Mouse (Mus musculus) stomach, postnatal 0 days (tissue): ENCODE measurements at regions not wholly inside any gene's neighbourhood (a gene's known extent, or its start where the extent isn't known, plus 50 kb on each side); places are given as distances from the start of the nearest gene placed in this dataset.

Experiments used
- CTCF ChIP-seq: IDR thresholded peaks from 2 replicates; pipeline ENCODE4 v1.5.1; 2016; ENCODE audit warnings: antibody characterized with exemption, low read depth, mild to moderate bottlenecking, moderate library complexity
- EP300 ChIP-seq: optimal IDR thresholded peaks from 2 replicates; pipeline ENCODE3; 2016; ENCODE audit warnings: antibody characterized with exemption

DNA sequence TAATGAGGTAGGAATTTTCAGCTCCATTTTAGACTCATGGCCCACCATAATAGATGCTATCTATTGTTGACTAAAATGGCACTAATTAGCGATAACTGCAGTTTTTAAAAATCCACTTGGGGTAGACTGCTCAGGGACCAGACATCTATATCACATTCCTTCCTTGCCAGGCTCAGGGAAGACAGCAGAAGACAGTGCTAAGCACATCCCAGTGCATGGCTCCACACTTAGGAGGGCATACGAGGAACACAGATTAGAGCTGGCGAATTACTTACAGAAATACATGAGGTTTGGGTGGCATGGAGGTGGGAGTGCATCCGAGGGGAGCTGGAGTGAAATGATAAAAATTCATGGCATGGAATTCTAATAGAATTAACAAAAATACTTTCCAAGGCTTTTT is 395.5 kb upstream of the Gm6657 start:
- TF ChIP-seq CTCF (no peak), EP300 (no peak)
